Mouse (Mus musculus): Measurements from ENCODE around the gene Agap2.
A peak's percentile ranks its signal among the peaks of the same experiment; 100 is the strongest.

GRCm38 (mm10) chr10:127078677-127079575, 3.8 kb downstream of the Agap2 start:
- TF ChIP-seq CTCF (IDR thresholded peaks at IDR 0.05; ENCODE audit: borderline replicate concordance, extremely low read depth, insufficient read depth, insufficient read length) (no peak), POLR2A (IDR thresholded peaks at IDR 0.05; ENCODE audit: borderline replicate concordance, extremely low read depth, insufficient read depth, insufficient read length, poor library complexity, severe bottlenecking) (peak; percentile 25; the same call in 1 of the 2 replicates)

Data from brain, embryonic 14.5 days (tissue).